Mouse (Mus musculus) splenic B cell, adult 2 months (primary cell): ENCODE data around the gene Grb2.
A peak's percentile ranks its signal among the peaks of the same experiment; 100 is the strongest.

Experiments
- DNase-seq: peaks from one replicate; pipeline ENCODE4 v3.0.0-alpha.2; 2011; ENCODE audit warnings: low read depth, low spot score
- H3K27me3 ChIP-seq: 2 replicates; pipeline ENCODE4 v1.6.1; 2012; ENCODE audit warnings: mild to moderate bottlenecking, low read length, moderate library complexity, mixed read lengths; ENCODE audit not compliant: control insufficient read depth, poor library complexity, insufficient read depth, severe bottlenecking
- H3K36me3 ChIP-seq: 2 replicates; pipeline ENCODE4 v1.6.1; 2012; ENCODE audit warnings: mild to moderate bottlenecking, low read length, moderate library complexity, mixed read lengths; ENCODE audit not compliant: control insufficient read depth, poor library complexity, insufficient read depth, severe bottlenecking

The Grb2 gene

GRCm38 (mm10) chr11:115708209-115708876 lies at the start of gene Grb2:
Gene Grb2, minus strand, starts transcription at chr11:115708597.
- no peaks in the 10 kb centered on the region for H3K27me3 ChIP-seq
- no peaks in the 10 kb centered on the region for H3K36me3 ChIP-seq
- DNase-seq: peak; percentile 99

- DNase-seq: no peak
- H3K36me3 ChIP-seq: no peaks in the 10 kb centered on the region
- no peaks in the 10 kb centered on the region for H3K27me3 ChIP-seq
These were observed 45.1 kb upstream of the Grb2 start for GRCm38 (mm10) chr11:115753485-115753884.

GRCm38 (mm10) chr11:115752653-115753052 lies 44.3 kb upstream of the Grb2 start:
- no peak for DNase-seq
- H3K36me3 ChIP-seq: no peaks in the 10 kb centered on the region
- no peaks in the 10 kb centered on the region for H3K27me3 ChIP-seq

GRCm38 (mm10) chr11:115751725-115752124 lies 43.3 kb upstream of the Grb2 start:
- Histone ChIP-seq H3K27me3 (no peaks in the 10 kb centered on the region), H3K36me3 (no peaks in the 10 kb centered on the region)
- no peak for DNase-seq

GRCm38 (mm10) chr11:115749834-115750233 lies 41.4 kb upstream of the Grb2 start:
- Histone ChIP-seq H3K36me3 (no peaks in the 10 kb centered on the region), H3K27me3 (no peaks in the 10 kb centered on the region)
- DNase-seq: no peak

GRCm38 (mm10) chr11:115747351-115747750 lies 39.0 kb upstream of the Grb2 start:
- no peaks in the 10 kb centered on the region for H3K27me3 ChIP-seq
- DNase-seq: peak; percentile 45
- H3K36me3 ChIP-seq: no peaks in the 10 kb centered on the region

GRCm38 (mm10) chr11:115746762-115747161 lies 38.4 kb upstream of the Grb2 start:
- Histone ChIP-seq H3K27me3 (no peaks in the 10 kb centered on the region), H3K36me3 (no peaks in the 10 kb centered on the region)
- DNase-seq: no peak

- H3K36me3 ChIP-seq: no peaks in the 10 kb centered on the region
- H3K27me3 ChIP-seq: no peaks in the 10 kb centered on the region
- no peak for DNase-seq
These were observed 37.7 kb upstream of the Grb2 start for GRCm38 (mm10) chr11:115746109-115746508.

- Histone ChIP-seq H3K27me3 (no peaks in the 10 kb centered on the region), H3K36me3 (no peaks in the 10 kb centered on the region)
- no peak for DNase-seq
These were observed 36.0 kb upstream of the Grb2 start for GRCm38 (mm10) chr11:115744385-115744784.

GRCm38 (mm10) chr11:115742926-115743325 lies 34.5 kb upstream of the Grb2 start:
- DNase-seq: no peak
- no peaks in the 10 kb centered on the region for H3K36me3 ChIP-seq
- no peaks in the 10 kb centered on the region for H3K27me3 ChIP-seq

- no peaks in the 10 kb centered on the region for H3K27me3 ChIP-seq
- DNase-seq: no peak
- no peaks in the 10 kb centered on the region for H3K36me3 ChIP-seq
These were observed 32.7 kb upstream of the Grb2 start for GRCm38 (mm10) chr11:115741070-115741469.

GRCm38 (mm10) chr11:115738275-115738885 lies 30.0 kb upstream of the Grb2 start:
- no peaks in the 10 kb centered on the region for H3K36me3 ChIP-seq
- no peak for DNase-seq
- H3K27me3 ChIP-seq: no peaks in the 10 kb centered on the region

GRCm38 (mm10) chr11:115737608-115738208 lies 29.3 kb upstream of the Grb2 start:
- Histone ChIP-seq H3K36me3 (no peaks in the 10 kb centered on the region), H3K27me3 (no peaks in the 10 kb centered on the region)
- DNase-seq: no peak

- DNase-seq: no peak
- Histone ChIP-seq H3K27me3 (no peaks in the 10 kb centered on the region), H3K36me3 (no peaks in the 10 kb centered on the region)
These were observed 25.8 kb upstream of the Grb2 start for GRCm38 (mm10) chr11:115734041-115734686.

- H3K27me3 ChIP-seq: no peaks in the 10 kb centered on the region
- H3K36me3 ChIP-seq: no peaks in the 10 kb centered on the region
- no peak for DNase-seq
These were observed 14.8 kb upstream of the Grb2 start for GRCm38 (mm10) chr11:115723231-115723630.
